Mouse (Mus musculus) testis, adult 2 months (tissue): ENCODE results near the gene Rap1b. TPM values are rescaled to one million over a fixed set of nuclear protein-coding genes. Genes with fewer than 3 reads are reported as not detected.

Experiments used
- H3K27ac ChIP-seq: fragments of 200-500 bp; 2 replicates; pipeline ENCODE4 v1.5.1; 2012; ENCODE audit warnings: low read depth, low read length; ENCODE audit not compliant: control insufficient read depth, insufficient read depth
- H3K27me3 ChIP-seq: fragments of 200-500 bp; 2 replicates; pipeline ENCODE4 v1.6.1; 2012; ENCODE audit warnings: mild to moderate bottlenecking, low read length, moderate library complexity; ENCODE audit not compliant: control insufficient read depth, insufficient read depth
- H3K36me3 ChIP-seq: fragments of 200-500 bp; 2 replicates; pipeline ENCODE4 v1.6.1; 2012; ENCODE audit warnings: mild to moderate bottlenecking, low read length; ENCODE audit not compliant: control insufficient read depth, insufficient read depth
- H3K4me1 ChIP-seq: fragments of 200-500 bp; 2 replicates; pipeline ENCODE4 v1.6.1; 2012; ENCODE audit warnings: low read length; ENCODE audit not compliant: control insufficient read depth, insufficient read depth
- H3K4me3 ChIP-seq: fragments of 200-500 bp; 2 replicates; pipeline ENCODE4 v1.5.1; 2012; ENCODE audit warnings: low read depth, mild to moderate bottlenecking, low read length, moderate library complexity, mixed read lengths; ENCODE audit not compliant: control insufficient read depth
- CTCF ChIP-seq: fragments of 200-500 bp; IDR thresholded peaks from 2 replicates; pipeline ENCODE4 v1.5.1; 2012; ENCODE audit warnings: low read depth, mild to moderate bottlenecking, inconsistent platforms, low read length, moderate library complexity; ENCODE audit not compliant: control insufficient read depth, insufficient read depth, insufficient replicate concordance
- POLR2A ChIP-seq: fragments of 200-500 bp; IDR thresholded peaks from 2 replicates; pipeline ENCODE4 v1.6.1; 2012; ENCODE audit warnings: low read depth, mild to moderate bottlenecking, inconsistent platforms, low read length, moderate library complexity; ENCODE audit not compliant: control insufficient read depth
- polyA plus RNA-seq: library from polyadenylated mRNA; depleted of rRNA; stranded (reverse); fragments of >200 nt; gene quantifications from 2 replicates; pipeline ENCODE4 v1.2.3, GENCODE M21; 2012

The Rap1b gene
- polyA plus RNA-seq, 1 experiment = 13.8 TPM

- Histone ChIP-seq H3K4me3 (no peak overlapping the region), H3K27me3 (no peaks in the 10 kb centered on the region), H3K36me3 (peaks cover 4% of the 10 kb centered on the region), H3K4me1 (no peaks in the 10 kb centered on the region; the same call in 1 of the 2 replicates), H3K27ac (no peak overlapping the region)
- TF ChIP-seq POLR2A = no peak
- TF ChIP-seq CTCF = no peak
Measured at GRCm38 (mm10) chr10:117774817-117775120, 71.1 kb downstream of the Rap1b start.

DNA sequence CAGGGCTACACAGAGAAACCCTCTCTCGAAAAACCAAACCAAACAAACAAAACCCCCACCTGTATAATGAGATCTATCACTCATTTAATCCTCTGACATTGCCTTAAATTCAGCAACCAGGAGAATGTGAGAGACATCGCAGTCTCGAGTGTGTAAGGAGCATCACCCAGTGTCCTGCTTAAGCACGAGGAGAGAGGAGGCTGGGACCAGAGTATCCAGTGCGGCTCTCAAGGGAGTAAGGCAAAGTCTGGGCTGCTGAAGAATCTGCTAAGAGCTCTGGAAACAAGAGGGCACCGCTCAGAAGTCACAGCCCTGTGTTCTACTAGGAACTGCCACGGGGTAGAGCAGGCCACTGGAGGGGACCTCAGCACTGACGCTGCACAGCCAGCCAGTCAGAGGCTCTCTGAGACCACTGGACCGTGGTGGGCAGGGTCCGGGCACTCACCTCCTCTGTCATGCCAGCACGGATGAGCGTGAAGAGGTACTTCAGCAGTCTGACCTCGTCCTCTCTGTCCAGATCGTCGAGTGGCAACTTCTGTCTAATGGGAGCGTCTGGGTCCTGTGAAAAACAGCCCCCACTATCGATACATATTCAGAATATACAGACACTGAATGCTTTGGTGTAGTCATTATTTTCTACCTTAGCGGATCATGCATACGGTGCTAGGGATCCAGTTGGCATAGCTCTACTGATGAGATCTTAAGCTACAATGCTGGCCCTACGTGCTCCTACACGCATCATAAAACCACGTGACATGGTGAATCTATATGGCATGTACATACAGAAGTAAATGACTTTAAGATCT is 71.6 kb downstream of the Rap1b start:
- H3K4me1 ChIP-seq = no peaks in the 10 kb centered on the region; the same call in 1 of the 2 replicates
- no peak overlapping the region for H3K4me3 ChIP-seq
- no peak overlapping the region for H3K27ac ChIP-seq
- peaks cover 4% of the 10 kb centered on the region for H3K36me3 ChIP-seq
- no peak for TF ChIP-seq POLR2A
- no peak for TF ChIP-seq CTCF
- no peaks in the 10 kb centered on the region for H3K27me3 ChIP-seq

- peaks cover 4% of the 10 kb centered on the region for H3K36me3 ChIP-seq
- H3K4me1 ChIP-seq = no peaks in the 10 kb centered on the region
- no peak overlapping the region for H3K27ac ChIP-seq
- H3K27me3 ChIP-seq = no peaks in the 10 kb centered on the region
- no peak overlapping the region for H3K4me3 ChIP-seq
- TF ChIP-seq CTCF = no peak
- no peak for TF ChIP-seq POLR2A
Measured at GRCm38 (mm10) chr10:117773106-117773720, 72.6 kb downstream of the Rap1b start.

DNA sequence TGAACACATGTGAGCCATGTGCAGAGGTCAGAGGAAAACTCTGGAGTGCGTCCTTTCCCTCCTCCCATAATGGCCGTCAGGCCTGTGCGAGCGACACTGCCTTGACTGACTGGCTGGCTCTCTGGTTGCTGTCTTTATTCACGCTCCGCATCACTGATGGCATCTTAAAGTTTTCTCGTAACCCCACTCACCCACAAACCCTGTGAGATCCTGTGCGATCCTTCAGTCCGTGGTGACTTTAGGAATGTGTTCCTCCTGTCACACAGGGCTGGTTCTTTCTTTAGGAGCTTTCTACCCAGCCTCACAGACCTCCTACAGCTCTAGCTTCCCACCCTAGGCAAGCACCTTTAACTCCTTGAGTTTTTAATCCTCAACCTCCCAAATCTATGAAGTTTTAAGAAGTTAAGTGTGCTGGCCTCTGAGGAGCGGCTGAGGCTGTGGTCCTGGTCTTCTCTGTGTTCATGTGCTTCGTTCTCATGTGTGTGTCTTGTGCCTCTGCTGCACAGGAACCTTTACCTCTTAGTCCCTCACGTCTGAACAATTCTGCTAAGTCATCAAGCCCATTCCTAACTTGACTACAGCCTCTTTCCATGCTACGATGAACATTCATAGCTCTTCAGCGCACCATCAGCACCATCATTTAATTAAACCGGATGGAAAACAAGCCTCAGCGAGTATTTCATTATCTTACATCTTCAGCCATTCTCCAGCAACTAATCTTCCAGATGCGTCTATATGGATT is 73.3 kb downstream of the Rap1b start:
- Histone ChIP-seq H3K4me3 (no peak overlapping the region), H3K36me3 (peaks cover 4% of the 10 kb centered on the region), H3K27me3 (no peaks in the 10 kb centered on the region), H3K4me1 (no peaks in the 10 kb centered on the region), H3K27ac (no peak overlapping the region)
- TF ChIP-seq CTCF (no peak), POLR2A (no peak)

DNA sequence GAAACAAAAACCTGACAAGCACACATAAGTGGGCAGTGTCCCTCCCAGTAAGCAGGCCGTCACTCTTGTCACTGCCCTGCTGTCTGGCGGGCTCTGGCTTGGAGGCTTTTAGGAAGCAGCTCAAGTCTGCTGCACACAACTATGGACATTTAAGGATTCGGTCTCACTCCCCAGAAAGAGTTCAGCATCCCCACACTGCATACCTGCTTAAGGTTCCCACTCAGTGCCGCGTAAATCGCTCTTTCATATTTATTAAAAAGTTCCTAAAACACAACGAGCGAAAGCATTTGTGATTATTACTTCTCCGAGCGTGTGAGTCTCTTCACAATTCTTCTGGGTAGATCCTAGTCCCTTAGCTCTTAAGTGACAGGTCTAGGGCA is 74.7 kb downstream of the Rap1b start:
- Histone ChIP-seq H3K4me1 (no peaks in the 10 kb centered on the region), H3K27me3 (no peaks in the 10 kb centered on the region), H3K27ac (no peak overlapping the region), H3K36me3 (peaks cover 1% of the 10 kb centered on the region; the same call in 1 of the 2 replicates), H3K4me3 (no peak overlapping the region)
- TF ChIP-seq POLR2A (no peak), CTCF (no peak)

DNA sequence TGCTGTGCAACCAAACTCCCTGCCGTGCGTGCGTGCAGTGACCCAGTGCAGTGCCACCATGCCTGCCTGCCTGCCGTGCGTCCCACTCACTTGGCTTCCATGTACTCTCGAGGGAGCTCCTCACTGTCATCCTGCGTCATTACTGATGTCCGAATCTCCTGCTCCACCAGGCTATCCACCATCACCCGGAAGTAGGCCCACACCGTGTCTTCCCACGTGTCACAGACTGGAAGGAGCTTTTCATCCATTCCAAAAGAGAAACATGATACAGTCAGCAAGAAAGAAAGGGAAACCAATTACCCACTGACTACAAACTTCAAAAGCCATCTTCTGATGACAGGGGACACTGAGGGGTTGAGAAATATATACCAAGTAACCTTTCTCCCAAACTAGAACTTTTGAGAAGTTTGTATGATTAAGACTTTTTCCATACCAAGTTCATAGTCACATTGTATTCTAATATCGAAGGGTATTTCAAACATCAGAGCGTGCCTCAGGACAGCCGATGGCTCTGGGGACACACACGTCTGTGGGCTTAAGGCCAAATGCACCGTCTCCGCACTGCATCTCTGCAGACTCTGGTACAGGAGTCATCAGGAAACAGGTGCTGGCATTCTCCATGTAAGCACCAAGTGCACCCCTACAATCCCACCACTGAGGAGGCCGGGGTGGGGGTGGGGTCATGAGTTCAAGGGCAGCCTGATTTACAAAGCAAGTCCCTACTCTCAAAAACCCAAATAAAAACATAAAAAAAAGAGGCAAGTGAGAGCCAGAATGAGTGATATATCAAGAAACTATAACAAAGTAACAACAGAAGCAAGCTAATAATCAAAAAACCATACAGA is 75.3 kb downstream of the Rap1b start:
- no peaks in the 10 kb centered on the region; the same call in none of the 2 replicates for H3K36me3 ChIP-seq

More for the DNA sequence above, 75.3 kb downstream of the Rap1b start:
- Histone ChIP-seq H3K4me3 (no peak overlapping the region), H3K27me3 (no peaks in the 10 kb centered on the region), H3K27ac (no peak overlapping the region), H3K4me1 (no peaks in the 10 kb centered on the region)
- TF ChIP-seq POLR2A (no peak), CTCF (no peak)
